Mouse (Mus musculus): Measurements from ENCODE around the gene Kdm3a. TPM values are rescaled to one million over a fixed set of nuclear protein-coding genes. Genes with fewer than 3 reads are reported as not detected.

Kdm3a gene
- polyA plus RNA-seq, 1 experiment: 50.9 TPM

- Histone ChIP-seq H3K36me3 (ENCODE audit: control insufficient read depth, insufficient read depth, low read length) (peaks cover 1% of the 10 kb centered on the region; the same call in 1 of the 2 replicates), H3K27ac (ENCODE audit: control insufficient read depth, insufficient read depth, low read depth, low read length) (no peak overlapping the region), H3K4me1 (ENCODE audit: control insufficient read depth, insufficient read depth, low read length) (no peaks in the 10 kb centered on the region), H3K4me3 (ENCODE audit: control insufficient read depth, low read depth, low read length) (no peak overlapping the region), H3K27me3 (ENCODE audit: control insufficient read depth, insufficient read depth, low read length) (no peaks in the 10 kb centered on the region)
- TF ChIP-seq POLR2A (IDR thresholded peaks at IDR 0.05; ENCODE audit: control insufficient read depth, low read depth, low read length): no peak
These were observed 49.6 kb downstream of the Kdm3a start for GRCm38 (mm10) chr6:71583198-71583597.

GRCm38 (mm10) chr6:71579478-71579877 lies 53.3 kb downstream of the Kdm3a start:
- Histone ChIP-seq H3K36me3 (ENCODE audit: control insufficient read depth, insufficient read depth, low read length) (peaks cover under 1% of the 10 kb centered on the region; the same call in 1 of the 2 replicates), H3K27me3 (ENCODE audit: control insufficient read depth, insufficient read depth, low read length) (no peaks in the 10 kb centered on the region), H3K4me1 (ENCODE audit: control insufficient read depth, insufficient read depth, low read length) (no peaks in the 10 kb centered on the region), H3K27ac (ENCODE audit: control insufficient read depth, insufficient read depth, low read depth, low read length) (no peak overlapping the region), H3K4me3 (ENCODE audit: control insufficient read depth, low read depth, low read length) (no peak overlapping the region)
- no peak for TF ChIP-seq CTCF (IDR thresholded peaks at IDR 0.05; ENCODE audit: control insufficient read depth, insufficient read depth, insufficient replicate concordance, low read depth, low read length)
- no peak for TF ChIP-seq POLR2A (IDR thresholded peaks at IDR 0.05; ENCODE audit: control insufficient read depth, low read depth, low read length)

DNA sequence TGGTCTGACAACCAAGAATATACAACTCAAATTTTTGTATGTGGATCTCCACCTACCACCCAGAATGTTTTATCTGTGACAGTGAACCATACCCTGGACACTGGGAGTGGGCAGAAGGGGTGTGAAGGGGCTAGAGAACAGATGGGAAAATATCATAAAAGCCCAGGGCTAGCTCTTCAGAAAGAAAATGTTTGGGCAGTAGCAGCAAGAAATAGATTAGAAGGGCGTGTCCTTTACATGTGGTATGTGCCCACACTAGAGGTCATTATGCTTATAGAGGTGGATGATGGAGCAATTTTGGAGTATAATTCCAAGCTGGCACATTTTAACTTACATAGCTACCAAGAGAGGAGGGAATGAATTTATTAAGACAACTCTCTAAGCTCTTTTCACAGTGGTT lies 57.4 kb downstream of the Kdm3a start:
- Histone ChIP-seq H3K36me3 (ENCODE audit: control insufficient read depth, insufficient read depth, low read length) (no peaks in the 10 kb centered on the region; the same call in 1 of the 2 replicates), H3K27ac (ENCODE audit: control insufficient read depth, insufficient read depth, low read depth, low read length) (no peak overlapping the region), H3K4me1 (ENCODE audit: control insufficient read depth, insufficient read depth, low read length) (no peaks in the 10 kb centered on the region), H3K4me3 (ENCODE audit: control insufficient read depth, low read depth, low read length) (no peak overlapping the region), H3K27me3 (ENCODE audit: control insufficient read depth, insufficient read depth, low read length) (no peaks in the 10 kb centered on the region)
- TF ChIP-seq POLR2A (IDR thresholded peaks at IDR 0.05; ENCODE audit: control insufficient read depth, low read depth, low read length): no peak
- no peak for TF ChIP-seq CTCF (IDR thresholded peaks at IDR 0.05; ENCODE audit: control insufficient read depth, insufficient read depth, insufficient replicate concordance, low read depth, low read length)

DNA sequence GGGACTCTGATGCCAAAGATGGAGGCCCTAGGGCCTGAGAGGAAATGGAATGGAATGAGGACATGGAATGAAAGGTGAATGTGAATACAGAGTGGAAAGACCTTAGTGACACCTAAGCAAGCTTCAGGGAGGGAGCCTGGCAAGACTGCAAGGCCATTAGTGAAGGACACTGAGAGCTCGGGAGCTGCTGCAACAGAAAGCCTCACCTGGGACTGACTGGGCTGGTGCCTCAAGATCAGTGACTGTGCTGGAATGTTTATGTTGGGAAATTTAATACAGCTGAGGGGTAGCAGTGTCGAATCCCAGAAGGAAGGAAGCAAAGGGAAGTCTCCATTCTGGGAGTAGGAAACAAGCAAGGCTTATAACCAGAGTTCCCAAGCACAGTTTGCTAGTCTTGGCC lies 63.8 kb downstream of the Kdm3a start:
- H3K27me3 ChIP-seq (ENCODE audit: control insufficient read depth, insufficient read depth, low read length): no peaks in the 10 kb centered on the region
- no peak overlapping the region for H3K4me3 ChIP-seq (ENCODE audit: control insufficient read depth, low read depth, low read length)
- no peak for TF ChIP-seq CTCF (IDR thresholded peaks at IDR 0.05; ENCODE audit: control insufficient read depth, insufficient read depth, insufficient replicate concordance, low read depth, low read length)
- no peak for TF ChIP-seq POLR2A (IDR thresholded peaks at IDR 0.05; ENCODE audit: control insufficient read depth, low read depth, low read length)
- no peaks in the 10 kb centered on the region for H3K4me1 ChIP-seq (ENCODE audit: control insufficient read depth, insufficient read depth, low read length)
- no peaks in the 10 kb centered on the region for H3K36me3 ChIP-seq (ENCODE audit: control insufficient read depth, insufficient read depth, low read length)
- H3K27ac ChIP-seq (ENCODE audit: control insufficient read depth, insufficient read depth, low read depth, low read length): no peak overlapping the region

DNA sequence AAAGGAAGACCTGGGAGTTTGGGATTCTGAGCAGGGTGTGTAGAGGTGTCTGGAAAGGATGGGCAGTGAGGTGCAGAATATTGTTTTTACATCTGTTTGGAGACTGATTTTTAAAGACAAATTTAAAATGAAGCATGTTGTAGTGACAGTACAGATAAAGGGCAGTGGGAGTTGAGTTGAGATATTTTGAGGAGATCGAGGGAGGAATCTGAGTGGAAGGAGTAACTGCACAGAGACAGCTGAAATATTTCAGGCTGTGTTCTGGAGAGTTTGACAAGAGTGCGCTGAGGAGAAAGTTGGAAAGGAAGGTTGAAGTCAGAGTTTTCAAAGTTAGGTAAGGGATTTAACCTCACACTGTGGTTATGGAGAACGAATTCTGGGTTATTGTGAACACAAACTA lies 64.2 kb downstream of the Kdm3a start:
- no peaks in the 10 kb centered on the region for H3K4me1 ChIP-seq (ENCODE audit: control insufficient read depth, insufficient read depth, low read length)
- no peak overlapping the region for H3K4me3 ChIP-seq (ENCODE audit: control insufficient read depth, low read depth, low read length)
- H3K27me3 ChIP-seq (ENCODE audit: control insufficient read depth, insufficient read depth, low read length): no peaks in the 10 kb centered on the region
- TF ChIP-seq POLR2A (IDR thresholded peaks at IDR 0.05; ENCODE audit: control insufficient read depth, low read depth, low read length) (no peak), CTCF (IDR thresholded peaks at IDR 0.05; ENCODE audit: control insufficient read depth, insufficient read depth, insufficient replicate concordance, low read depth, low read length) (no peak)
- no peaks in the 10 kb centered on the region for H3K36me3 ChIP-seq (ENCODE audit: control insufficient read depth, insufficient read depth, low read length)
- H3K27ac ChIP-seq (ENCODE audit: control insufficient read depth, insufficient read depth, low read depth, low read length): no peak overlapping the region

DNA sequence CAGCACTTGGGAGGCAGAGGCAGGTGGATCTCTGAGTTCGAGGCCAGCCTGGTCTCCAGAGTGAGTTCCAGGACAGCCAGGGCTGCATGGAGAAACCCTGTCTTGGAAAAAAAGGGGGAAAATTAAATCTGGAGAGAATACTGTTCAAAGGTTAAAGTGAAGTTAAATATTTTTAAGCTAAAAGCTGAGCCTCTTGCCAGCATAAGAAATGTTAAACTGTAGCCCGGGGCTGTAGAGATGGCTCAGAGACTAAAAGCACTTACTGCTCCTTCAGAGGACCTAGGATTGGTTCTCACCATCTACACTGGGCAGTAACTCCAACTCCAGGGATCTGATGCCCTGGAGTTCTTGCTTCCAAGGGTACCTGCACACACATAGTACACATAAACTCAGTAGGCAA lies 76.0 kb downstream of the Kdm3a start:
- TF ChIP-seq POLR2A (IDR thresholded peaks at IDR 0.05; ENCODE audit: control insufficient read depth, low read depth, low read length) (no peak), CTCF (IDR thresholded peaks at IDR 0.05; ENCODE audit: control insufficient read depth, insufficient read depth, insufficient replicate concordance, low read depth, low read length) (no peak)
- no peaks in the 10 kb centered on the region for H3K36me3 ChIP-seq (ENCODE audit: control insufficient read depth, insufficient read depth, low read length)
- H3K4me3 ChIP-seq (ENCODE audit: control insufficient read depth, low read depth, low read length): no peak overlapping the region
- H3K27ac ChIP-seq (ENCODE audit: control insufficient read depth, insufficient read depth, low read depth, low read length): no peak overlapping the region
- no peaks in the 10 kb centered on the region for H3K27me3 ChIP-seq (ENCODE audit: control insufficient read depth, insufficient read depth, low read length)
- H3K4me1 ChIP-seq (ENCODE audit: control insufficient read depth, insufficient read depth, low read length): no peaks in the 10 kb centered on the region

GRCm38 (mm10) chr6:71555507-71555951 lies 77.3 kb downstream of the Kdm3a start:
- Histone ChIP-seq H3K27me3 (ENCODE audit: control insufficient read depth, insufficient read depth, low read length) (no peaks in the 10 kb centered on the region), H3K27ac (ENCODE audit: control insufficient read depth, insufficient read depth, low read depth, low read length) (no peak overlapping the region), H3K36me3 (ENCODE audit: control insufficient read depth, insufficient read depth, low read length) (no peaks in the 10 kb centered on the region), H3K4me3 (ENCODE audit: control insufficient read depth, low read depth, low read length) (no peak overlapping the region), H3K4me1 (ENCODE audit: control insufficient read depth, insufficient read depth, low read length) (no peaks in the 10 kb centered on the region)
- no peak for TF ChIP-seq CTCF (IDR thresholded peaks at IDR 0.05; ENCODE audit: control insufficient read depth, insufficient read depth, insufficient replicate concordance, low read depth, low read length)
- no peak for TF ChIP-seq POLR2A (IDR thresholded peaks at IDR 0.05; ENCODE audit: control insufficient read depth, low read depth, low read length)

Data from testis, adult 2 months (tissue).